Mouse (Mus musculus) embryo, embryonic 9.5 days (tissue): Measurements from ENCODE around the gene Gm13698.
"Not testable (repeated sequence)": the region's sequence is repeated elsewhere in the genome, so short reads cannot be mapped to it uniquely, and the experiment has no call there.

Experiments
- DNase-seq: peaks from one replicate; pipeline ENCODE4 v3.0.0-alpha.2; 2017; ENCODE audit errors: extremely low spot score

Gm13698 gene

DNA sequence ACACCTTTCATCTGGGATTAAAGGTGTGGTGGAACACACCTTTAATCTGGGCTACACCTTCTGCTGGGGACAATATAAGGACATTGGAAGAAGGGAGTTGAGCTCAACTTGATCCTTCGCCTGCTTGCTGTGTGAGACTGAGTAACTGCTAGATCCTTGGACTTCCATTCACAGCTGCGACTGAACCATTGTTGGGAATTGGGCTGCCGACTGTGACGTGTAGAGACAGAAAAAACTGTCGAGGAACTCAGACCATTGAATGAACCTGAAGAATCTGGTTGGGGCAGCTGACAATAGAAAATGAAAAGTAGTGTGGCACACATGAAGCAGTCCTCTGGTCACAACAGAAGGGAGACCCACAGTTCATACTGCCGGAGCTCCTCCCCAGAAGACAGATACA, at the start of gene Gm13698:
Gene Gm13698, plus strand, starts transcription at position 301 of the 400 bp plus-strand sequence.
- not testable (repeated sequence) for DNase-seq

DNA sequence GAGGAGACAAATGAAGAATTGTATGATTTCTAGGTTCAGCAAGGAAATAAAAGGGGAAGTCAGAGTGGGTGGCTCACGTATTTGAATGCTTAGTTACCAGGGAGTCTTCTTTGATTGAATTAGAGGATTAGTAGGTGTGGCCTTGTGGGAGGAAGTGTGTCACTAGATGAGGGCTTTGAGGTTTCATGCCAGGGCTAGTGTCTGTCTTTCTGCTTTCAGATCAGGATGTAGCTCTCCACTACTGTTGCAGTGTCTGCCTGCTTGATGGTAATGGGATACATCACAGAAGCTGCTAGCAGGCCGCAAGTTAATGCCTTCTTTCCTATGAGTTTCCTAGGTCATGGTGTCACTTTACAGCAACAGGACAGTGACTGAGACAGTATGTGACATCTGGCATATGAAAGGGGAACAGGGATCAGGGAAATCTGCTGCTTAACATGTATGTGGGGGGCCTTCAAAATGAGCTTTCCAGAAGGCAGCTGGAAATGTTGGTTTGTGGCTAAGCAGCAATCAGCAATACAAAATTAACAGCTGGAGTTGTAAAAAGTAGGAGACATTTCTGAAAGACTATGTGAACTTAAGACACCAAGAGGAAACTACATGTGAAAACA, 25.9 kb upstream of the Gm13698 start:
- DNase-seq = no peak

DNA sequence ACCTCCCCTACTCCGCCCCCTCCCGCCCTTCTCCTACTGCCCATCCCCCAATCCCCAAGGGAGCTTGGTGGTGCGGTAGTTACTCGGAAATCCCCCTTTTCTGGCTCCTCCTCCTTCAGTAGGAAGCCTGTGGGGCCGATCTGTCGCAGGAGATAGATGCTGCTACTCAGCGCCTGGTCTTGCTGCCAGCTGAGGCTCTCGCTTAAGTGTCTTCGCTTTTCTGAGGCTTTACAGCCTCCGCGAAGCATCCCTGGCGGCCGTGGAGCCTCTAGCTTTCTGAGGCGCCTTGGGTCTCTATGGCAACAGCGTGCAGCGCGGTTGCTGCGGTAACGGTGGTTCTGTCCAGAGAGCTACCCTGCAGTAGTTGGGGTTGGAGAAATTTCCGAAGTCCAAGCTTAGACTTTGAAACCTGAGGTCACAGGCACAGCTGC, 14.5 kb upstream of the Gm13698 start, which contains the start of gene Zswim2:
Gene Zswim2, minus strand, starts transcription at position 298 of the 431 bp plus-strand sequence.
- DNase-seq = peak; percentile 75

- no peak for DNase-seq
These were observed 14.1 kb upstream of the Gm13698 start for GRCm38 (mm10) chr2:83941378-83941777.

GRCm38 (mm10) chr2:83941792-83942191, 13.7 kb upstream of the Gm13698 start:
- DNase-seq = no peak

GRCm38 (mm10) chr2:83961203-83961602, 5.7 kb downstream of the Gm13698 start, which contains the start of gene Gm13693:
Gene Gm13693 (plus strand): TSS chr2:83961503.
- DNase-seq = not testable (repeated sequence)

DNA sequence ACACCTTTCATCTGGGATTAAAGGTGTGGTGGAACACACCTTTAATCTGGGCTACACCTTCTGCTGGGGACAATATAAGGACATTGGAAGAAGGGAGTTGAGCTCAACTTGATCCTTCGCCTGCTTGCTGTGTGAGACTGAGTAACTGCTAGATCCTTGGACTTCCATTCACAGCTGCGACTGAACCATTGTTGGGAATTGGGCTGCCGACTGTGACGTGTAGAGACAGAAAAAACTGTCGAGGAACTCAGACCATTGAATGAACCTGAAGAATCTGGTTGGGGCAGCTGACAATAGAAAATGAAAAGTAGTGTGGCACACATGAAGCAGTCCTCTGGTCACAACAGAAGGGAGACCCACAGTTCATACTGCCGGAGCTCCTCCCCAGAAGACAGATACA, 11.5 kb downstream of the Gm13698 start, which contains the start of gene Gm13695:
Gene Gm13695, plus strand, starts transcription at position 301 of the 400 bp plus-strand sequence.
- DNase-seq = not testable (repeated sequence)

DNA sequence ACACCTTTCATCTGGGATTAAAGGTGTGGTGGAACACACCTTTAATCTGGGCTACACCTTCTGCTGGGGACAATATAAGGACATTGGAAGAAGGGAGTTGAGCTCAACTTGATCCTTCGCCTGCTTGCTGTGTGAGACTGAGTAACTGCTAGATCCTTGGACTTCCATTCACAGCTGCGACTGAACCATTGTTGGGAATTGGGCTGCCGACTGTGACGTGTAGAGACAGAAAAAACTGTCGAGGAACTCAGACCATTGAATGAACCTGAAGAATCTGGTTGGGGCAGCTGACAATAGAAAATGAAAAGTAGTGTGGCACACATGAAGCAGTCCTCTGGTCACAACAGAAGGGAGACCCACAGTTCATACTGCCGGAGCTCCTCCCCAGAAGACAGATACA, 17.3 kb downstream of the Gm13698 start, which contains the start of gene Gm13696:
Gene Gm13696, plus strand, starts transcription at position 301 of the 400 bp plus-strand sequence.
- DNase-seq = not testable (repeated sequence)

DNA sequence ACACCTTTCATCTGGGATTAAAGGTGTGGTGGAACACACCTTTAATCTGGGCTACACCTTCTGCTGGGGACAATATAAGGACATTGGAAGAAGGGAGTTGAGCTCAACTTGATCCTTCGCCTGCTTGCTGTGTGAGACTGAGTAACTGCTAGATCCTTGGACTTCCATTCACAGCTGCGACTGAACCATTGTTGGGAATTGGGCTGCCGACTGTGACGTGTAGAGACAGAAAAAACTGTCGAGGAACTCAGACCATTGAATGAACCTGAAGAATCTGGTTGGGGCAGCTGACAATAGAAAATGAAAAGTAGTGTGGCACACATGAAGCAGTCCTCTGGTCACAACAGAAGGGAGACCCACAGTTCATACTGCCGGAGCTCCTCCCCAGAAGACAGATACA, 23.1 kb downstream of the Gm13698 start, which contains the start of gene Gm13694:
Gene Gm13694, plus strand, starts transcription at position 301 of the 400 bp plus-strand sequence.
- not testable (repeated sequence) for DNase-seq

- DNase-seq = not testable (repeated sequence)
These were observed 28.9 kb downstream of the Gm13698 start, which contains the start of gene Gm13697 for GRCm38 (mm10) chr2:83984443-83984842. Gene Gm13697 (plus strand): TSS chr2:83984743.

- DNase-seq = not testable (repeated sequence)
These were observed 34.8 kb downstream of the Gm13698 start, which contains the start of gene Gm13691 for GRCm38 (mm10) chr2:83990253-83990652. Gene Gm13691 (plus strand): TSS chr2:83990553.

GRCm38 (mm10) chr2:83993639-83994255, 38.3 kb downstream of the Gm13698 start:
- not testable (repeated sequence) for DNase-seq

- DNase-seq = not testable (repeated sequence)
These were observed 39.0 kb downstream of the Gm13698 start for GRCm38 (mm10) chr2:83994526-83994925.
